Mouse (Mus musculus) T-cell, adult 2 months (primary cell): Measurements from ENCODE around the gene Daglb.
"Not testable (repeated sequence)": the region's sequence is repeated elsewhere in the genome, so short reads cannot be mapped to it uniquely, and the experiment has no call there.

ENCODE experiments used
- DNase-seq: peaks from one replicate; pipeline ENCODE4 v3.0.0; 2022; ENCODE audit warnings: low spot score

Daglb gene

DNA sequence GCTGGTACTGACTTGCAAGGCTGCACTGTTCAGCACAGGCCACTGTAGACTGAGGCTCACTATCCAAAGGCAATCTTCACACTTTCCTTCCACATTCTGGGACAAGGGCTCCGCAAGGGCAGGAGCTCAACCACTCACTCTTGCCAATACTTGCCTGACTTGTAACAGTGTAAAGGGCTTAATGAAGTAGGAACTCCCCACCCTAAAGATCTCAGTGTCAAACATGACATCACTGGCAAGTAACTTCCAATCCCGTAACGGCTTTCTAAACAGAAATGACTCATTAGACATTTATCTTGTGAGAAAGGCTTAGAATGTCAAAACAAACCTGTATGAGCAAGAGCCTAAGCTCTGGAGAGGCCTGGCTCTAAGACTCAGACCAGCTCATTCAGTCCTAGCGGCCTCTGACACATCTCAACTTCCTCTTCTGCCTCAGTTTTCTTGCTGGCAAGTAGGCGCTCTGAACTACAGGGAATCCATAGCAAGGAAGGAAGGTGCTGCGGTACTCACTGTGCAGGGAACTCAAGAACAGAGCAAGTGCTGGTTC lies 53.7 kb downstream of the Daglb start:
- no peak for DNase-seq

GRCm38 (mm10) chr5:143520415-143520814 lies 56.0 kb downstream of the Daglb start:
- DNase-seq, result no peak

- no peak for DNase-seq
These were observed 58.5 kb downstream of the Daglb start for GRCm38 (mm10) chr5:143522882-143523281.

GRCm38 (mm10) chr5:143525454-143526225 lies 61.3 kb downstream of the Daglb start:
- DNase-seq, result no peak

DNA sequence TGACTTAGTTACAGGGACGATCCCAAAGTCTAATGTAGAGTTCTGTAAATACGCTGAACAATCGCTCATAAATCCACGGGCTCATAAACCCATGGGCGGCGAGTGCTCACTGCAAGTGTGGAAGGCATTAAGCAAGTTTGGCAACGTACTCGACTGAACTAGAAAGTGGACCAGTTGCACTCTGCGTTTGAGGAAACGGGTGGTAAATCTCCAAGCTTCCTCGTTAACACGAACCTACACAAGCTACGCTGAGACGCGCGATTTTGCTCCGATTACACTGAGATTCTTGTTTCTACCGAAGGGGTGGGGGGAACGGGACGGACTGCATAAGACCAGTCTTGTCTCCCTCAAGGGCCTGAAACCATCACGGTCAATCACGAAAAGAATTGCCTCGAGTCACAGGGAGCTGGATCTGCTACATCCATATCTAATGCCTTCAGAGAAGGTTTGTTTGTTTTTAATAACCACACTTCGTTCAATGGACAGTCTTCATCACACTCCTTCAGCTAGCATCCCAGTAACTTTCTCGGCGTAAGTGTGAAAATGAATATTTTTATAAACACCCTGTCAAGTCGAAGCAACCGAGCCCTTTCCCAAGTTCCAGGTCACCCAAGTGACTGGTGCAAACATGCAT lies 62.4 kb downstream of the Daglb start:
- DNase-seq, result peak; percentile 45

GRCm38 (mm10) chr5:143527486-143528307 lies 63.3 kb downstream of the Daglb start, which contains the start of gene Rac1:
Gene Rac1, minus strand, starts transcription at chr5:143528036.
- peak; percentile 93 for DNase-seq

DNA sequence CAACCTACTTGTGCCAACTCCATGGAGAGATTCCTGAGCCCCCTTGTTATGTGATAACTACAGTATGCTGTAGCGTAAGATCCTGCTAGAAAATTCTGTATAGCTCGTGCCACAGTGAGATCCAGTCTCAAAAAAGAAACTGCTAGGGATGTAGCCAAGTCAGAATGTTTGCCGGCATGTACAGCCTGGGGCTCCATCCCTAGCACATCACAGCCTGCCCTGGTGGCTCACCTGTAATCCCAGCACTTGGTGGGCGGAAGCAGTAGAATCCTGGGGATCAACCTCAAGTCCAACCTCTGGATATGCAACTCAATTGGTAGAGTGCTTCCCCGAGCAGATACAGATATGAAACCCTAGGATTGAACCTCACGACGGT lies 63.9 kb downstream of the Daglb start:
- DNase-seq, result no peak

DNA sequence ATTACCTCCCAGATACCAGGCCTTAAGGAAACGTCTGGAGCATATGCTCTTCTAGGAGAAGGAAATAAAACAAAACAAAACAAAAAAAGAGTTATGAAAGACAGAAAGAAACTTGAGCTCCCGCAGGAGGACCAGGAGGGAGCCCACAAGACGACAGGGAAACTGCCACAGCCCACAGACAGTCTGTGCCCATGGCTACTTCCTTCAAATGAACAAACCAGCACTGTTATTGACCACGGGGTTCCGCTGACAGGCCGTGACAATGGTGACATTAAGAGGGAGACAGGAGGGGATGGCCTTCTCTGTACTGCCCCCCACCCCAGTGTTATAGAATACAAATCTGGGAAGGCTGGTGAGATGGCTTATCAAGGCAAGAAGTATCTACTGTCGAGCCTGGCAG lies 66.3 kb downstream of the Daglb start:
- no peak for DNase-seq

DNA sequence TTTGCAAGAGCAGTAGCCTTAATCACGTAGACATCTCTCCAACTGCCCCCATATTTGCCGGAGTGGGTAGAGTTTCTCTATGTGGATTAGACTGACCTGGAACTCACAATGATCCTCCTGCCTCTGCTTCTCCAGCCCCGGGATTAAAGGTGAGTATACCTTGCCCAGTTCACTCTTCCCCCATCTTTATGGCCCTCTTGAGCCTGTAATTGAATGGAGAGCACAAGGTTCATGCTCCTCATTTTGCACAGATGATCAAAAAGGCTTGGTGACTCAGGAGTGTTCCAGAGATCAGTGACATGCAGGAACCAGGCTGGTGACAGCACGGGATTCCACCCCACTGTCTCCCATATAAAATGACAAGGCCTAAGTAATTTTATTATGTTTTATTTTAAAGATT lies 70.5 kb downstream of the Daglb start:
- DNase-seq, result no peak

DNA sequence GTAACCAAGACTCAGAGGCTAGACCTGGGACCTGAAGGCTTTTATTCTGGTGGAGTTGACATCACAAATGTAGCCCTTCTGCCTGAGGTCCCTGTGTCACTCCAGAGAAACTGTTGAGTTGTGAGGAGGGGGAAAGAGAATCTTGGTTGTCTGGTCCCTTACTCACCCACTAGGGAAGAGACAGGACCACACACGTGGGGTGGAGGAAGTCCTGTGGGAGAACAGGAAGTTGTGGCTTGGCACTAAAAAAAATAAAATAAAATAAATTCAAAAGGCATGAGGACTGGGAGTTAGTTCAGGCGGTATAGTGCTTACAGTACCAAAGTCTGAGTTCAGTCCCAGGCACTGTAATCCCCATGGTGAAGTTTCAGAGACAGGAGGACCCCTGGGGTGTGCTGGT lies 72.6 kb downstream of the Daglb start:
- DNase-seq, result no peak

- DNase-seq, result no peak
These were observed 74.7 kb downstream of the Daglb start for GRCm38 (mm10) chr5:143539111-143539510.

- peak; percentile 87 for DNase-seq
These were observed 83.0 kb downstream of the Daglb start for GRCm38 (mm10) chr5:143547384-143547783.

- no peak for DNase-seq
These were observed 83.5 kb downstream of the Daglb start for GRCm38 (mm10) chr5:143547866-143548265.

DNA sequence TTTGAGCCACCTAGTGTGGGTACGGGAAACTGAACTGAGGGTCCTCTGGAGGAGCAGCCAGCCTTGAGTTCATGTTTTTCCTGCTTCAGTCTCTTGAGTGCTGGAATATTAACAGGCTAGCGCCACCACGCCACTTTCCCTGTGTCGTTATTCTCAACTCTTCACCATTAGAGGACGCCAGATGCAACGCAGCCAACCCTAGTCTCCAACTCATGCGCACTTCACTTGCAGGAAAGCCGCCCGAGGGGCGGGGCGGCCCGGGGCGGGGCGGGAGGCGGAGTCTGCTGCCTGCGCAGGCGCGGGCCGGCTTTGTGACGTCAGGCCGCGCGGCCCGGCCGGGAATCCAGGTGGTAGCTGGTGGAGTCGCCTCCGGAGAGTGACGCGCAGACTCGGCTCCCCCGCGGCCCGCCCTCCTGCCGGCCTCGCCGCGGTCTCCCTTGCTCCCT lies 84.0 kb downstream of the Daglb start:
- peak; percentile 96 for DNase-seq

- not testable (repeated sequence) for DNase-seq
These were observed 84.5 kb downstream of the Daglb start for GRCm38 (mm10) chr5:143548922-143549321.

GRCm38 (mm10) chr5:143552911-143553310 lies 88.5 kb downstream of the Daglb start:
- DNase-seq, result no peak

- no peak for DNase-seq
These were observed 90.8 kb downstream of the Daglb start for GRCm38 (mm10) chr5:143555233-143555632.
